Mouse (Mus musculus) midbrain, embryonic 10.5 days (tissue): ENCODE measurements around the gene Etv1. TPM values are rescaled to one million over a fixed set of nuclear protein-coding genes. Genes with fewer than 3 reads are reported as not detected.

Experiments used
- DNase-seq: peaks from one replicate; pipeline ENCODE4 v3.0.0-alpha.2; 2017; ENCODE audit warnings: low spot score
- H3K27ac ChIP-seq: fragments of 300-500 bp; sonication (generic); replicated peaks from 2 replicates; pipeline ENCODE4 v1.5.1; 2016; ENCODE audit warnings: mild to moderate bottlenecking
- H3K27me3 ChIP-seq: fragments of 300-500 bp; sonication (generic); 2 replicates; pipeline ENCODE4 v1.6.1; 2016; ENCODE audit warnings: low read depth, mild to moderate bottlenecking; ENCODE audit not compliant: poor library complexity, severe bottlenecking
- H3K36me3 ChIP-seq: fragments of 300-500 bp; sonication (generic); 2 replicates; pipeline ENCODE4 v1.6.1; 2016; ENCODE audit warnings: mild to moderate bottlenecking, moderate library complexity
- H3K4me1 ChIP-seq: fragments of 300-500 bp; sonication (generic); 2 replicates; pipeline ENCODE4 v1.6.1; 2016
- H3K4me3 ChIP-seq: fragments of 300-500 bp; sonication (generic); 2 replicates; pipeline ENCODE4 v1.5.1; 2016; ENCODE audit warnings: mild to moderate bottlenecking, moderate library complexity
- H3K9me3 ChIP-seq: fragments of 300-500 bp; sonication (generic); replicated peaks from 2 replicates; pipeline ENCODE4 v1.6.1; 2016; ENCODE audit warnings: mild to moderate bottlenecking
- WGBS: fragments of 180-500 bp; shearing (Covaris S2); methylation state at CpG from one replicate; pipeline ENCODE4 v1.1.7; 2016; 5-methylcytosine and 5-hydroxymethylcytosine counted together
- polyA plus RNA-seq: library from polyadenylated mRNA; unstranded; fragments of >200 nt; fragmentation: Nextera tagmentation; extraction: Ambion mirVana; gene quantifications from 2 replicates; pipeline ENCODE4 v1.2.1, GENCODE M21; 2016

The Etv1 gene
- polyA plus RNA-seq, 1 experiment from 2014 or later: 13.1 TPM

- H3K4me1 ChIP-seq: peaks cover 9% of the 10 kb centered on the region; the same call in 1 of the 2 replicates
- WGBS: 94% methylated on average over 4 of the region's 4 CpGs
- H3K27ac ChIP-seq: no peak overlapping the region
- no peaks in the 10 kb centered on the region for H3K36me3 ChIP-seq
- DNase-seq: no peak
- no peaks in the 10 kb centered on the region for H3K27me3 ChIP-seq
- H3K9me3 ChIP-seq: no peaks in the 10 kb centered on the region
- no peak overlapping the region for H3K4me3 ChIP-seq
Measured at GRCm38 (mm10) chr12:38786571-38786970, 7.4 kb downstream of the Etv1 start.

GRCm38 (mm10) chr12:38787704-38788103, 8.5 kb downstream of the Etv1 start:
- Histone ChIP-seq H3K27me3 (no peaks in the 10 kb centered on the region), H3K9me3 (no peaks in the 10 kb centered on the region), H3K27ac (no peak overlapping the region), H3K4me1 (peaks cover 5% of the 10 kb centered on the region; the same call in 1 of the 2 replicates), H3K4me3 (no peak overlapping the region), H3K36me3 (no peaks in the 10 kb centered on the region)
- 72% methylated on average over 3 of the region's 3 CpGs for WGBS
- DNase-seq: no peak

GRCm38 (mm10) chr12:38788621-38789020, 9.4 kb downstream of the Etv1 start:
- H3K27me3 ChIP-seq: no peaks in the 10 kb centered on the region
- WGBS: 69% methylated on average over 6 of the region's 6 CpGs
- H3K4me1 ChIP-seq: no peaks in the 10 kb centered on the region; the same call in 1 of the 2 replicates
- no peak for DNase-seq
- no peak overlapping the region for H3K4me3 ChIP-seq
- no peaks in the 10 kb centered on the region for H3K36me3 ChIP-seq
- H3K9me3 ChIP-seq: no peaks in the 10 kb centered on the region
- H3K27ac ChIP-seq: no peak overlapping the region

- Histone ChIP-seq H3K27ac (no peak overlapping the region), H3K4me3 (no peak overlapping the region), H3K9me3 (no peaks in the 10 kb centered on the region)
Measured at GRCm38 (mm10) chr12:38789789-38790355, 10.7 kb downstream of the Etv1 start.

GRCm38 (mm10) chr12:38793076-38793475, 13.9 kb downstream of the Etv1 start:
- no peak for DNase-seq
- Histone ChIP-seq H3K9me3 (no peaks in the 10 kb centered on the region), H3K27me3 (no peaks in the 10 kb centered on the region), H3K4me1 (no peaks in the 10 kb centered on the region), H3K36me3 (no peaks in the 10 kb centered on the region), H3K27ac (no peak overlapping the region), H3K4me3 (no peak overlapping the region)
- WGBS: 79% methylated on average over 4 of the region's 4 CpGs

More at GRCm38 (mm10) chr12:38789789-38790355, 10.7 kb downstream of the Etv1 start:
- 95% methylated on average over 10 of the region's 10 CpGs for WGBS
- no peaks in the 10 kb centered on the region for H3K4me1 ChIP-seq
- no peaks in the 10 kb centered on the region for H3K27me3 ChIP-seq
- H3K36me3 ChIP-seq: no peaks in the 10 kb centered on the region
- no peak for DNase-seq

- 76% methylated on average over 2 of the region's 2 CpGs for WGBS
- Histone ChIP-seq H3K9me3 (no peaks in the 10 kb centered on the region), H3K36me3 (no peaks in the 10 kb centered on the region), H3K27ac (no peak overlapping the region), H3K4me1 (no peaks in the 10 kb centered on the region), H3K27me3 (no peaks in the 10 kb centered on the region), H3K4me3 (no peak overlapping the region)
- no peak for DNase-seq
Measured at GRCm38 (mm10) chr12:38793697-38794096, 14.5 kb downstream of the Etv1 start.

- WGBS: 78% methylated on average over 5 of the region's 5 CpGs
- H3K4me3 ChIP-seq: no peak overlapping the region
- no peak for DNase-seq
- no peaks in the 10 kb centered on the region for H3K9me3 ChIP-seq
- H3K27me3 ChIP-seq: no peaks in the 10 kb centered on the region
- no peak overlapping the region for H3K27ac ChIP-seq
- H3K36me3 ChIP-seq: no peaks in the 10 kb centered on the region
- no peaks in the 10 kb centered on the region for H3K4me1 ChIP-seq
Measured at GRCm38 (mm10) chr12:38807031-38807430, 27.9 kb downstream of the Etv1 start.

GRCm38 (mm10) chr12:38812392-38812791, 33.2 kb downstream of the Etv1 start:
- Histone ChIP-seq H3K36me3 (no peaks in the 10 kb centered on the region), H3K9me3 (no peaks in the 10 kb centered on the region), H3K4me1 (no peaks in the 10 kb centered on the region), H3K27ac (no peak overlapping the region), H3K27me3 (no peaks in the 10 kb centered on the region), H3K4me3 (no peak overlapping the region)
- DNase-seq: no peak
- 79% methylated on average over 6 of the region's 6 CpGs for WGBS

- H3K4me3 ChIP-seq: no peak overlapping the region
- H3K27ac ChIP-seq: no peak overlapping the region
- 89% methylated on average over 6 of the region's 6 CpGs for WGBS
- no peaks in the 10 kb centered on the region for H3K9me3 ChIP-seq
- H3K4me1 ChIP-seq: no peaks in the 10 kb centered on the region
- no peaks in the 10 kb centered on the region for H3K36me3 ChIP-seq
- DNase-seq: no peak
- no peaks in the 10 kb centered on the region for H3K27me3 ChIP-seq
Measured at GRCm38 (mm10) chr12:38814010-38814786, 35.0 kb downstream of the Etv1 start.

GRCm38 (mm10) chr12:38816235-38816634, 37.1 kb downstream of the Etv1 start:
- Histone ChIP-seq H3K4me1 (no peaks in the 10 kb centered on the region), H3K4me3 (no peak overlapping the region), H3K36me3 (no peaks in the 10 kb centered on the region), H3K27ac (no peak overlapping the region), H3K9me3 (no peaks in the 10 kb centered on the region), H3K27me3 (no peaks in the 10 kb centered on the region)
- no peak for DNase-seq
- WGBS: 75% methylated on average over 3 of the region's 3 CpGs

- no peak overlapping the region for H3K4me3 ChIP-seq
- no peak for DNase-seq
- H3K4me1 ChIP-seq: no peaks in the 10 kb centered on the region
- H3K9me3 ChIP-seq: no peaks in the 10 kb centered on the region
- no peak overlapping the region for H3K27ac ChIP-seq
- 83% methylated on average over 2 of the region's 2 CpGs for WGBS
- no peaks in the 10 kb centered on the region for H3K36me3 ChIP-seq
- no peaks in the 10 kb centered on the region for H3K27me3 ChIP-seq
Measured at GRCm38 (mm10) chr12:38818320-38818719, 39.1 kb downstream of the Etv1 start.

GRCm38 (mm10) chr12:38820642-38821041, 41.5 kb downstream of the Etv1 start:
- H3K4me3 ChIP-seq: no peak overlapping the region
- 94% methylated on average over 4 of the region's 4 CpGs for WGBS
- H3K27me3 ChIP-seq: no peaks in the 10 kb centered on the region
- H3K9me3 ChIP-seq: no peaks in the 10 kb centered on the region
- no peaks in the 10 kb centered on the region for H3K36me3 ChIP-seq
- no peak overlapping the region for H3K27ac ChIP-seq
- H3K4me1 ChIP-seq: no peaks in the 10 kb centered on the region
- DNase-seq: no peak

- H3K27me3 ChIP-seq: no peaks in the 10 kb centered on the region
- no peak overlapping the region for H3K27ac ChIP-seq
- H3K4me3 ChIP-seq: no peak overlapping the region
- no peaks in the 10 kb centered on the region for H3K36me3 ChIP-seq
- no peaks in the 10 kb centered on the region for H3K9me3 ChIP-seq
- no peak for DNase-seq
- WGBS: 95% methylated on average over 10 of the region's 10 CpGs
- no peaks in the 10 kb centered on the region for H3K4me1 ChIP-seq
Measured at GRCm38 (mm10) chr12:38824405-38824804, 45.2 kb downstream of the Etv1 start.
